In the genomic region with DNA sequence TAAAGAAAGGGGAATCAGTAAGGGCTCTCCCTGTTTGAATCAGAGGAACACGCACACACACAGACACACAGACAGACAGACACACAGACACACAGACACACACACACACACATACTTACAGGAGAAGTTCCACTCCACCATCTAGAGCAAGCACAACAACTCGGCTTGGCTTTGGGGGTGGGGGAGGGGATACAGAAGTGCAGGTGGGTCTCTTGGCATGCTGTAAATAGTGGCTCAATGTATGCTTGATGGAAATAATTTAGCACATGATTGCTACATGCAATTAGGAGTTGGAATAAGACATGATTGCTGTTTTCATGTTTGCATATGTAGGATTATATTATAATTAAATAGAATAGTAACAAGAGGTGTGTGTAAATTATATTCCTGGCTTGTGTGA, we compare ENCODE assay signal across 24 mouse cellular contexts.
DNase-seq lines count a peak whose midpoint lies in the region; ATAC-seq and TF ChIP-seq lines count a peak whose summit lies in the region.
"Had no signal": no experiment of that assay in that cellular context is flagged by ENCODE, and none has a peak within 500 bp of the region (broad histone marks: within the 10 kb centered on the region; RNA-seq: fewer than 3 reads in every experiment).

No protein-coding gene starts in this region.

- no peak overlapping the region for H3K4me3 ChIP-seq in forebrain, embryonic 14.5 days (ENCODE audit: low read depth, low read length)
- no peak overlapping the region for H3K4me3 ChIP-seq in forebrain, embryonic 10.5 days
- no peak overlapping the region for H3K4me3 ChIP-seq in forebrain, embryonic 16.5 days (replicated peaks; ENCODE audit: low read length)
- no peak overlapping the region for H3K4me3 ChIP-seq in forebrain, embryonic 12.5 days (replicated peaks)
- H3K4me3 ChIP-seq: embryonic facial prominence, embryonic 13.5 days; embryonic facial prominence, embryonic 15.5 days; erythroblast, embryonic 14.5 days had no signal

- no peaks in the 10 kb centered on the region for H3K36me3 ChIP-seq in forebrain, embryonic 14.5 days (ENCODE audit: control insufficient read depth, insufficient read depth, low read length)
- no peaks in the 10 kb centered on the region for H3K36me3 ChIP-seq in forebrain, embryonic 10.5 days (replicated peaks)
- H3K36me3 ChIP-seq in forebrain, embryonic 16.5 days (ENCODE audit: control insufficient read depth, insufficient read depth): no peaks in the 10 kb centered on the region
- H3K36me3 ChIP-seq in forebrain, embryonic 12.5 days (replicated peaks): no peaks in the 10 kb centered on the region
- H3K36me3 ChIP-seq: embryonic facial prominence, embryonic 13.5 days; embryonic facial prominence, embryonic 15.5 days; G1E had no signal

- no peak for TF ChIP-seq POLR2A in brain, embryonic 14.5 days (IDR thresholded peaks at IDR 0.05; ENCODE audit: borderline replicate concordance, extremely low read depth, insufficient read depth, insufficient read length, poor library complexity, severe bottlenecking)

- ATAC-seq in forebrain, embryonic 14.5 days: peak; percentile 37; the same call in 1 of the 2 replicates
- 0 out of 2 replicates have a peak, but pooled peaks have one; percentile 45 for ATAC-seq in forebrain, embryonic 16.5 days
- ATAC-seq in forebrain, embryonic 12.5 days (ENCODE audit: low FRiP score): no peak
- ATAC-seq: activated CD4-positive, CD25-positive, alpha-beta regulatory T cell, adult 4 months; CD4-positive, CD25-positive, alpha-beta regulatory T cell, adult 4 months; Patski had no signal

- H3K27ac ChIP-seq in forebrain, embryonic 14.5 days (ENCODE audit: low read depth, low read length): no peak overlapping the region
- H3K27ac ChIP-seq in forebrain, embryonic 10.5 days: no peak overlapping the region
- no peak overlapping the region for H3K27ac ChIP-seq in forebrain, embryonic 16.5 days (ENCODE audit: low read length)
- H3K27ac ChIP-seq in forebrain, embryonic 12.5 days: no peak overlapping the region
- H3K27ac ChIP-seq: embryonic facial prominence, embryonic 13.5 days; embryonic facial prominence, embryonic 15.5 days had no signal

- peak; percentile 50 for DNase-seq in forebrain, embryonic 14.5 days (ENCODE audit: low spot score)
- no peak for DNase-seq in forebrain, embryonic 10.5 days (ENCODE audit: extremely low spot score, low spot score)
- peak; percentile 71 for DNase-seq in brain, embryonic 14.5 days (ENCODE audit: low read depth)
- no peak for DNase-seq in B cell, adult 2 months
- DNase-seq: adrenal gland, adult 8-10 months; adrenal gland, postnatal 14 days; adrenal gland, postnatal 36 days; cerebellum, adult 11 months; cerebellum, adult 18-20 months; cerebellum, adult 8-10 months; cerebellum, adult 9-11 months; cerebellum, postnatal 14 days; cerebellum, postnatal 36 days; embryo, embryonic 11 days had no signal

- WGBS in forebrain, embryonic 14.5 days: 61% methylated on average over 2 of the region's 2 CpGs
- WGBS in forebrain, embryonic 10.5 days: 77% methylated on average over 2 of the region's 2 CpGs
- WGBS in forebrain, embryonic 16.5 days: 47% methylated on average over 2 of the region's 2 CpGs
- 74% methylated on average over 2 of the region's 2 CpGs for WGBS in forebrain, embryonic 12.5 days

- no peak overlapping the region for H3K4me2 ChIP-seq in forebrain, embryonic 14.5 days (ENCODE audit: low read length)
- H3K4me2 ChIP-seq in forebrain, embryonic 16.5 days (ENCODE audit: low read length): no peak overlapping the region
- H3K4me2 ChIP-seq in forebrain, embryonic 12.5 days: no peak overlapping the region
- H3K4me2 ChIP-seq: embryonic facial prominence, embryonic 13.5 days; embryonic facial prominence, embryonic 15.5 days had no signal

- no peaks in the 10 kb centered on the region for H3K4me1 ChIP-seq in forebrain, embryonic 14.5 days (ENCODE audit: control insufficient read depth, insufficient read depth, low read length)
- H3K4me1 ChIP-seq in forebrain, embryonic 10.5 days: peaks cover 15% of the 10 kb centered on the region
- H3K4me1 ChIP-seq in forebrain, embryonic 16.5 days (replicated peaks; ENCODE audit: control insufficient read depth, insufficient read depth, low read length): peaks cover 2% of the 10 kb centered on the region; the same call in 1 of the 2 replicates
- peaks cover 3% of the 10 kb centered on the region for H3K4me1 ChIP-seq in forebrain, embryonic 12.5 days

- no peaks in the 10 kb centered on the region; the same call in 1 of the 2 replicates for H3K9me3 ChIP-seq in forebrain, embryonic 14.5 days (replicated peaks; ENCODE audit: control insufficient read depth, low read length)
- no peaks in the 10 kb centered on the region; the same call in 1 of the 2 replicates for H3K9me3 ChIP-seq in forebrain, embryonic 10.5 days
- H3K9me3 ChIP-seq in forebrain, embryonic 16.5 days (ENCODE audit: control insufficient read depth, low read length): no peaks in the 10 kb centered on the region
- no peaks in the 10 kb centered on the region for H3K9me3 ChIP-seq in forebrain, embryonic 12.5 days
- H3K9me3 ChIP-seq: embryonic facial prominence, embryonic 13.5 days; embryonic facial prominence, embryonic 15.5 days; G1E had no signal

- H3K9ac ChIP-seq in forebrain, embryonic 14.5 days (ENCODE audit: low read length): no peak overlapping the region
- no peak overlapping the region for H3K9ac ChIP-seq in forebrain, embryonic 16.5 days (replicated peaks; ENCODE audit: low read depth, low read length)
- no peak overlapping the region for H3K9ac ChIP-seq in forebrain, embryonic 12.5 days
- H3K9ac ChIP-seq: embryonic facial prominence, embryonic 13.5 days; embryonic facial prominence, embryonic 15.5 days had no signal

- no peak for TF ChIP-seq CTCF in brain, embryonic 14.5 days (IDR thresholded peaks at IDR 0.05; ENCODE audit: borderline replicate concordance, extremely low read depth, insufficient read depth, insufficient read length)

- H3K27me3 ChIP-seq in forebrain, embryonic 14.5 days (replicated peaks; ENCODE audit: control insufficient read depth, insufficient read depth, low read length): no peaks in the 10 kb centered on the region
- H3K27me3 ChIP-seq in forebrain, embryonic 10.5 days (ENCODE audit: poor library complexity, severe bottlenecking): no peaks in the 10 kb centered on the region
- no peaks in the 10 kb centered on the region for H3K27me3 ChIP-seq in forebrain, embryonic 16.5 days (replicated peaks; ENCODE audit: control insufficient read depth, insufficient read depth, low read length)
- no peaks in the 10 kb centered on the region for H3K27me3 ChIP-seq in forebrain, embryonic 12.5 days
- H3K27me3 ChIP-seq: CH12.LX; embryonic facial prominence, embryonic 13.5 days; embryonic facial prominence, embryonic 15.5 days; Patski had no signal

Comparison
In these comparisons a context has a peak if more than half of its experiments do, and no peak if none do; other contexts are left out.
1. DNase-seq: peak in forebrain, embryonic 14.5 days (single experiment) and brain, embryonic 14.5 days (single experiment); none in forebrain, embryonic 10.5 days (single experiment) and B cell, adult 2 months (0 of 2).